Comparison of ENCODE assay signal across 9 mouse cellular contexts in genomic region chr7:25402671-25403101, GRCm38 (mm10). TPM values are rescaled to one million over a fixed set of nuclear protein-coding genes. Genes with fewer than 3 reads are reported as not detected.
DNase-seq lines count a peak whose midpoint lies in the region; ATAC-seq and TF ChIP-seq lines count a peak whose summit lies in the region.
"Had no signal": no experiment of that assay in that cellular context is flagged by ENCODE, and none has a peak within 500 bp of the region (broad histone marks: within the 10 kb centered on the region; RNA-seq: fewer than 3 reads in every experiment).

No protein-coding gene starts in this region.

- peak; percentile 25 to 30 for DNase-seq in spleen, adult 2 months (ENCODE audit: low read depth in 1 of 2, low spot score in 2 of 2)
- DNase-seq in spleen, adult 12 weeks (ENCODE audit: low spot score) = no peak
- peak; percentile 95 for DNase-seq in ZHBTc4 (ENCODE audit: low read depth, low spot score)
- peak; percentile 89 for DNase-seq in kidney, postnatal 25 days
- no peak for DNase-seq in urinary bladder, adult 18-20 months (ENCODE audit: low spot score in 2 of 2)
- DNase-seq in layer of hippocampus, adult 8-10 months (ENCODE audit: low spot score in 2 of 2) = no peak

- H3K4me2 ChIP-seq in embryonic facial prominence, embryonic 13.5 days = no peak overlapping the region

- H3K4me3 ChIP-seq in spleen, adult 2 months (ENCODE audit: extremely low read depth, insufficient read depth, insufficient read length) = no peak overlapping the region
- no peak overlapping the region for H3K4me3 ChIP-seq in embryonic facial prominence, embryonic 13.5 days

- no peaks in the 10 kb centered on the region for H3K9me3 ChIP-seq in embryonic facial prominence, embryonic 13.5 days

- H3K4me1 ChIP-seq in spleen, adult 2 months (ENCODE audit: control insufficient read depth, insufficient read depth, insufficient read length) = no peaks in the 10 kb centered on the region
- H3K4me1 ChIP-seq in embryonic facial prominence, embryonic 13.5 days = peaks cover 24% of the 10 kb centered on the region

- H3K27ac ChIP-seq in spleen, adult 2 months (ENCODE audit: insufficient read depth, low read length) = no peak overlapping the region
- H3K27ac ChIP-seq in embryonic facial prominence, embryonic 13.5 days = peak overlapping the region; percentile 78; the same call in 1 of the 2 replicates

- no peak for TF ChIP-seq POLR2A in spleen, adult 2 months (IDR thresholded peaks at IDR 0.05; ENCODE audit: low read depth, low read length)

- H3K9ac ChIP-seq in embryonic facial prominence, embryonic 13.5 days = no peak overlapping the region

- no peaks in the 10 kb centered on the region for H3K27me3 ChIP-seq in spleen, adult 2 months (ENCODE audit: control insufficient read depth, insufficient read depth, low read length)
- H3K27me3 ChIP-seq in embryonic facial prominence, embryonic 13.5 days = no peaks in the 10 kb centered on the region

- no peak for ATAC-seq in embryonic facial prominence, embryonic 13.5 days (ENCODE audit: insufficient number of reproducible peaks, insufficient read depth, low FRiP score, low TSS enrichment, low read depth)
- ATAC-seq in megakaryocyte progenitor cell, adult 5-6 weeks (replicated peaks; ENCODE audit: poor library complexity) = peak; percentile 96

- WGBS in spleen, adult 2 months = 0% methylated on average over 2 of the region's 2 CpGs
- whole genome bisulfite sequencing in embryonic facial prominence, embryonic 13.5 days = 0% methylated on average over 2 of the region's 2 CpGs

- peak; percentile 55; the same call in 1 of the 2 replicates for TF ChIP-seq CTCF in spleen, adult 2 months (IDR thresholded peaks at IDR 0.05; ENCODE audit: extremely low read depth, insufficient read depth, insufficient read length, insufficient replicate concordance)

- H3K36me3 ChIP-seq in spleen, adult 2 months (ENCODE audit: control insufficient read depth, insufficient read depth, low read length) = no peaks in the 10 kb centered on the region
- H3K36me3 ChIP-seq in embryonic facial prominence, embryonic 13.5 days = no peaks in the 10 kb centered on the region

RNA-seq across cellular contexts. Expression of gene Lipe, which starts 4.2 kb away (rescaled TPM):
- 35.0 and 46.0 TPM in 2 replicates for polyA plus RNA-seq in spleen, adult 2 months (2012; rRNA removed)
- 9.5 and 9.9 TPM in 2 replicates for polyA plus RNA-seq in embryonic facial prominence, embryonic 13.5 days (2015; fragmentation: Nextera tagmentation; extraction: Ambion mirVana)
- 8.3 and 9.8 TPM in 2 replicates for total RNA-seq in megakaryocyte progenitor cell, adult 5-6 weeks (2015)
- total RNA-seq in megakaryocyte progenitor cell, adult 5-6 weeks (2017) = 7.2 and 7.4 TPM in 2 replicates
- 10 to 100 TPM in 1 of 4 experiments, 1 to 10 TPM in 3; 7.1 to 10.3 (median 9.0) TPM for total RNA-seq in layer of hippocampus, adult 8-10 months (2022)

RNA-seq across cellular contexts. Expression of gene Cxcl17, which starts 10.0 kb away (rescaled TPM):
- polyA plus RNA-seq in spleen, adult 2 months (2012; rRNA removed) = not detected in 2 replicates
- 0.85 TPM in 1 of 2 replicates, not detected in the other for polyA plus RNA-seq in embryonic facial prominence, embryonic 13.5 days (2015; fragmentation: Nextera tagmentation; extraction: Ambion mirVana)
- total RNA-seq in megakaryocyte progenitor cell, adult 5-6 weeks (2015) = not detected in 2 replicates
- not detected in 2 replicates for total RNA-seq in megakaryocyte progenitor cell, adult 5-6 weeks (2017)
- not detected for total RNA-seq in layer of hippocampus, adult 8-10 months (2022)

RNA-seq across cellular contexts. Expression of gene Cnfn, which starts 33.2 kb away (rescaled TPM):
- polyA plus RNA-seq in spleen, adult 2 months (2012; rRNA removed) = not detected in 2 replicates
- polyA plus RNA-seq in embryonic facial prominence, embryonic 13.5 days (2015; fragmentation: Nextera tagmentation; extraction: Ambion mirVana) = 4.4 and 7.0 TPM in 2 replicates
- not detected in 2 replicates for total RNA-seq in megakaryocyte progenitor cell, adult 5-6 weeks (2015)
- total RNA-seq in megakaryocyte progenitor cell, adult 5-6 weeks (2017) = not detected in 2 replicates
- total RNA-seq in layer of hippocampus, adult 8-10 months (2022) = under 1 TPM in 1 of 4 experiments, not detected in 3; 0.73 TPM
- polyA plus RNA-seq: heart, embryonic 14.5 days had no signal

Comparison
In these comparisons a context has a peak if more than half of its experiments do, and no peak if none do; other contexts are left out.
1. DNase-seq: peak in spleen, adult 2 months (2 of 2), ZHBTc4 (single experiment) and kidney, postnatal 25 days (2 of 2); none in spleen, adult 12 weeks (single experiment), urinary bladder, adult 18-20 months (0 of 2) and layer of hippocampus, adult 8-10 months (0 of 2).